Mouse (Mus musculus) limb, embryonic 11.5 days (tissue): Measurements from ENCODE around the gene Adamtsl4. TPM values are rescaled to one million over a fixed set of nuclear protein-coding genes. Genes with fewer than 3 reads are reported as not detected.
A peak's percentile ranks its signal among the peaks of the same experiment; 100 is the strongest.
"Not testable (repeated sequence)": the region's sequence is repeated elsewhere in the genome, so short reads cannot be mapped to it uniquely, and the experiment has no call there.

ENCODE experiments used
- ATAC-seq: fragments of 200-750 bp; cut with Nextera tagmentation; 2 replicates; pipeline ENCODE4 v1.8.0; 2017; ENCODE audit warnings: low read depth; ENCODE audit not compliant: insufficient number of reproducible peaks, low FRiP score, low TSS enrichment
- DNase-seq: peaks from one replicate; pipeline ENCODE4 v3.0.0-alpha.2; 2015; ENCODE audit warnings: low spot score
- H3K27ac ChIP-seq: fragments of 300-500 bp; sonication (generic); replicated peaks from 2 replicates; pipeline ENCODE4 v1.5.1; 2014; ENCODE audit warnings: low read depth, mild to moderate bottlenecking, low read length
- H3K27me3 ChIP-seq: fragments of 300-500 bp; sonication (generic); 2 replicates; pipeline ENCODE4 v1.6.1; 2014; ENCODE audit warnings: mild to moderate bottlenecking, low read length, mixed read lengths; ENCODE audit not compliant: control insufficient read depth, insufficient read depth
- H3K36me3 ChIP-seq: fragments of 300-500 bp; sonication (generic); 2 replicates; pipeline ENCODE4 v1.6.1; 2014; ENCODE audit warnings: mild to moderate bottlenecking, low read length, moderate library complexity, mixed read lengths; ENCODE audit not compliant: control insufficient read depth, insufficient read depth
- H3K4me1 ChIP-seq: fragments of 300-500 bp; sonication (generic); 2 replicates; pipeline ENCODE4 v1.6.1; 2014; ENCODE audit warnings: low read length, mixed read lengths; ENCODE audit not compliant: control insufficient read depth, insufficient read depth
- H3K4me2 ChIP-seq: fragments of 300-500 bp; sonication (generic); 2 replicates; pipeline ENCODE4 v1.6.1; 2014; ENCODE audit warnings: low read depth, mild to moderate bottlenecking, moderate library complexity; ENCODE audit not compliant: severe bottlenecking
- H3K4me3 ChIP-seq: fragments of 300-500 bp; sonication (generic); 2 replicates; pipeline ENCODE4 v1.5.1; 2014; ENCODE audit warnings: low read depth, low read length
- H3K9ac ChIP-seq: fragments of 300-500 bp; sonication (generic); 2 replicates; pipeline ENCODE4 v1.6.1; 2014; ENCODE audit warnings: mild to moderate bottlenecking, low read length
- H3K9me3 ChIP-seq: fragments of 300-500 bp; sonication (generic); 2 replicates; pipeline ENCODE4 v1.6.1; 2016; ENCODE audit warnings: low read length; ENCODE audit not compliant: control insufficient read depth
- WGBS: fragments of 180-500 bp; shearing (Covaris S2); extraction: QIAGEN DNeasy Blood & Tissue Kit; methylation state at CpG from one replicate; pipeline ENCODE4 v1.1.7; 2014; 5-methylcytosine and 5-hydroxymethylcytosine counted together
- polyA plus RNA-seq: library from polyadenylated mRNA; unstranded; fragments of >200 nt; fragmentation: Nextera tagmentation; extraction: Ambion mirVana; gene quantifications from 2 replicates; pipeline ENCODE4 v1.2.1, GENCODE M21; 2014

Gene Adamtsl4
- polyA plus RNA-seq, 1 experiment from 2014 or later = 0.29 TPM

DNA sequence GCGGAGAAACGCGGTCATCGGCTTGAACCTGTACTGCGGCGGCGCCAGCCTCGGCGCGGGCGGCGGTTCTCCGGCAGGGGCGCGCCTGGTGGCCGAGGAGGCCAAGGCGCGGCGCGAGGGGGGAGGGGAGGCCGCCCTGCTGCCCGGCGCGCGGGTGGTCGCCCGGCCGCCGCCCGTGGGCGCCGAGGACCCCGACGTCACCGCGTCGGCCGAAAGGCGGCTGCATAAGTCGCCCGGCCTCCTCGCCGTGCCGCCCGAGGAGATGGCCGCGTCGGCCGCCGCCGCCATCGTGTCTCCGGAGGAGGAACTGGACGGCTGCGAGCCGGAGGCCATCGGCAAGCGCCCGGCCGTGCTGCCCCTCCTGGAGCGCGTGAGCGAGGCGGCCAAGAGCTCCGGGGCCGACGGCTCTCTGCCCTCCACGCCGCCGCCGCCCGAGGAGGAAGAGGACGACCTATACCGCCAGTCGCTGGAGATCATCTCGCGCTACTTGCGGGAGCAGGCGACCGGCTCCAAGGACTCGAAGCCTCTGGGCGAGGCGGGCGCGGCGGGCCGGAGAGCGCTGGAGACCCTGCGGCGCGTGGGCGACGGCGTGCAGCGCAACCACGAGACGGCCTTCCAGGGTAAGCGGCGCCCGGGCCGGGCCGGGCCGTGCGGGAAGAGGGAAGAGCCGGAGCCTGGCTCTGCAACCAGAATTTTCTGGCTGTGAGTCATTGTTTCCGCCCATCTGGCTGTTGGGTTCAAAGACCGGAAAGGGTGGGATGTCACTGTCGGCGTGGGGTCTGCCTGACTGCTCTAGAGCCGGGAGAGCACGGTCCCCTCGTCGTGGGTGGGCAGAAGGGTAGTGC lies 28.6 kb downstream of the Adamtsl4 start:
- DNase-seq (peak; percentile 83), ATAC-seq (peak; percentile 65)
- no peaks in the 10 kb centered on the region for H3K27me3 ChIP-seq
- H3K4me2 ChIP-seq = peak overlapping the region; percentile 93
- WGBS = under 1% methylated on average over 78 of the region's 113 CpGs
- H3K4me1 ChIP-seq = peaks cover 9% of the 10 kb centered on the region
- peak overlapping the region; percentile 98 for H3K9ac ChIP-seq
- H3K27ac ChIP-seq = peak overlapping the region; percentile 97
- H3K36me3 ChIP-seq = peaks cover 2% of the 10 kb centered on the region; the same call in 1 of the 2 replicates
- H3K9me3 ChIP-seq = no peaks in the 10 kb centered on the region
- H3K4me3 ChIP-seq = peak overlapping the region; percentile 100

DNA sequence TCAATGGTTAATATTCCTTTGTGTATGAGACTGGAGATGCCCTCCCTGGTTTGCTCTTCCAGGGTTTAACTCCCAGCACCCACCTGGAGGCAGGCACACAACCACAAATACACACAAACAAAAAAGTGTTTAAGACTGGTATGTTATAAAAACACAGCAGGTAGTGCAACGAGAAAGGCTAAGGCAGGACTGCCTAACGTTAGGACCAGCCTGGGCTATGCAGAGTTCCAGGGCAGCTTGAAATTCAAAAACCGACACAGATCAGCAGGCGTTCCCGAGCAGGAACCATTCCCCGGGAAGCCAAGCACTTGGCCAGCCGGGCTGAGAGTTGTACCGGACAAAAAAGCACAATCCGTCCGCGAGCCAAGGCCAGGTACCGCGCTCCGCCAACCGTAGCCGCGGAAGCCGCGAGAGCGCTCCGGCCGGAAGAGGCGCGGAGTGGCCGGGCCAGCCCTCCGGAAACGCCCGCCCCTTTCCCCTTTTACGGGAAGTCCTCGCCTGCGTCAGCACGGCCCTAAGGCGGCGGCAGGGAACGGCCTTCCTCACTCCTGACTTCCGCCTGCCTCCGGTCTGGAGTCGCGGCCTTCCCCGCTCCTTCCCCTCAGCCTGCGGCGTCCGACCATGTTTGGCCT lies 29.4 kb downstream of the Adamtsl4 start, which contains the start of gene Mcl1:
Gene Mcl1 (plus strand): TSS at position 553 of the 632 bp plus-strand sequence.
- peak within 1 kb of the TSS; percentile 100 for H3K4me3 ChIP-seq
- H3K4me2 ChIP-seq = peak within 1 kb of the TSS; percentile 93
- peaks cover under 1% of the 10 kb centered on the region; the same call in 1 of the 2 replicates for H3K36me3 ChIP-seq
- DNase-seq = peak; percentile 97
- H3K9ac ChIP-seq = peak within 1 kb of the TSS; percentile 98
- peak within 1 kb of the TSS; percentile 97 for H3K27ac ChIP-seq
- H3K27me3 ChIP-seq = no peaks in the 10 kb centered on the region
- WGBS = under 1% methylated on average over 43 of the region's 43 CpGs
- peak; percentile 94 for ATAC-seq
- H3K9me3 ChIP-seq = no peaks in the 10 kb centered on the region
- peaks cover 11% of the 10 kb centered on the region for H3K4me1 ChIP-seq

GRCm38 (mm10) chr3:95657711-95658110 lies 30.0 kb downstream of the Adamtsl4 start:
- peaks cover 14% of the 10 kb centered on the region for H3K4me1 ChIP-seq
- H3K9ac ChIP-seq = no peak overlapping the region
- ATAC-seq = no peak
- H3K27me3 ChIP-seq = no peaks in the 10 kb centered on the region
- no peaks in the 10 kb centered on the region; the same call in 1 of the 2 replicates for H3K36me3 ChIP-seq
- WGBS = 93% methylated on average over 3 of the region's 3 CpGs
- H3K27ac ChIP-seq = no peak overlapping the region
- DNase-seq = no peak
- peak overlapping the region; percentile 100 for H3K4me3 ChIP-seq
- H3K9me3 ChIP-seq = no peaks in the 10 kb centered on the region
- peak overlapping the region; percentile 93 for H3K4me2 ChIP-seq

GRCm38 (mm10) chr3:95657108-95657507 lies 30.6 kb downstream of the Adamtsl4 start:
- 91% methylated on average over 3 of the region's 3 CpGs for WGBS

GRCm38 (mm10) chr3:95655437-95655836 lies 32.3 kb downstream of the Adamtsl4 start:
- WGBS = 88% methylated on average over 5 of the region's 5 CpGs
- no peak for ATAC-seq
- peaks cover 8% of the 10 kb centered on the region for H3K4me1 ChIP-seq
- no peak overlapping the region for H3K9ac ChIP-seq
- no peak overlapping the region for H3K27ac ChIP-seq
- H3K4me2 ChIP-seq = no peak overlapping the region
- H3K4me3 ChIP-seq = no peak overlapping the region
- H3K36me3 ChIP-seq = no peaks in the 10 kb centered on the region
- no peak for DNase-seq
- H3K27me3 ChIP-seq = no peaks in the 10 kb centered on the region
- H3K9me3 ChIP-seq = no peaks in the 10 kb centered on the region

More at GRCm38 (mm10) chr3:95657108-95657507, 30.6 kb downstream of the Adamtsl4 start:
- no peaks in the 10 kb centered on the region; the same call in 1 of the 2 replicates for H3K36me3 ChIP-seq
- ATAC-seq = no peak
- H3K9ac ChIP-seq = no peak overlapping the region
- H3K27ac ChIP-seq = no peak overlapping the region
- no peaks in the 10 kb centered on the region for H3K9me3 ChIP-seq
- 0 out of 2 replicates have a peak overlapping the region, but pooled peaks have one; percentile 1 for H3K4me3 ChIP-seq
- no peak overlapping the region for H3K4me2 ChIP-seq
- no peaks in the 10 kb centered on the region for H3K27me3 ChIP-seq
- H3K4me1 ChIP-seq = peaks cover 14% of the 10 kb centered on the region
- no peak for DNase-seq

DNA sequence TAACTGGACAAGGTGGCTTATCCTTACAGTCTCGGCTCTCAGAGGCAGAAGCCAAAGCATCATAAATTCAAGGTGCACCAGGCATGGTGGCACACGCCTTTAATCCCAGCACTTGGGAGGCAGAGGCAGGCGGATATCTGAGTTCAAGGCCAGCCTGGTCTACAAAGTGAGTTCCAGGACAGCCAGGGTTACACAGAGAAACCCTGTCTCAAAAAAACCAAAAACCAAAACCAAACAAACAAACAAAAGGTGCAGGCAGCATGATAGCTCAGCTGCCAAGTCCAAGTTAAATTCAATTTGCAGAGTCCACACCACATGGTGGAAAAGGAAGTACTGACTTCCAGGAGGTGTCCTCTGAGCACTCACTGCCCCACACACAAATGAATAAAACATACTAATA lies 33.3 kb downstream of the Adamtsl4 start:
- not testable (repeated sequence) for H3K9ac ChIP-seq, H3K27ac ChIP-seq, H3K36me3 ChIP-seq, DNase-seq, H3K9me3 ChIP-seq, H3K4me3 ChIP-seq, ATAC-seq, H3K4me1 ChIP-seq, H3K4me2 ChIP-seq, H3K27me3 ChIP-seq
- WGBS = 90% methylated on average over 3 of the region's 3 CpGs

DNA sequence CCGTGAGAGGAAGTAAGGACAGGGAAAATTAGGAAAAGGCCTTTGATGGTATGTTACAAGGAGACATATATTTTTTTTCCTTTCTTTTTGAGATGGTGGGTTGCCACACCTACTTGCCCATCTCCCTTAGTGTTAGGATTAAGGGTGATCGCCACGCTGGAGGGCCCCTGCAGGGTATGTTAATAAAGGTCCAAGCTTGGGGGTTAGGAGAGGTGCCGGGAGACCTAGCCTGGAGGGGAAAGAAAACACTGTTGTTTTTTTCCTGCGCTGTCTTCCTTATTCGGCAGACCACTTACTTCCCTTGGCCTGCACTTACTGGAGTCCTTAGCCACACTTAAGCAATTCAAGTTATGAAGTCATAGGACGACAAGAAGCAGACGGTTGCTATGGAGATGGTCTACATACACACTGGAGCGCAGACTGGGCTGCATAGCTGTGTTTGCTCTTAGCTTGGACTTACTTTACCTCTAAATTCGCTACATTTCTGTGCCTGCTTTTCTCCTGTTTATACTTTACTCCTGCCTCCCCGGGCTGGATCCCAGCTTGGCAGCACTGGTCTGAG lies 34.2 kb downstream of the Adamtsl4 start:
- ATAC-seq = no peak
- Histone ChIP-seq H3K9me3 (no peaks in the 10 kb centered on the region), H3K4me2 (no peak overlapping the region), H3K4me3 (no peak overlapping the region), H3K9ac (peak overlapping the region; percentile 22; the same call in 1 of the 2 replicates), H3K4me1 (0 out of 2 replicates have a peak, but pooled peaks cover 5% of the 10 kb centered on the region), H3K27me3 (no peaks in the 10 kb centered on the region), H3K27ac (no peak overlapping the region), H3K36me3 (no peaks in the 10 kb centered on the region)
- no peak for DNase-seq
- 28% methylated on average over 11 of the region's 11 CpGs for WGBS

DNA sequence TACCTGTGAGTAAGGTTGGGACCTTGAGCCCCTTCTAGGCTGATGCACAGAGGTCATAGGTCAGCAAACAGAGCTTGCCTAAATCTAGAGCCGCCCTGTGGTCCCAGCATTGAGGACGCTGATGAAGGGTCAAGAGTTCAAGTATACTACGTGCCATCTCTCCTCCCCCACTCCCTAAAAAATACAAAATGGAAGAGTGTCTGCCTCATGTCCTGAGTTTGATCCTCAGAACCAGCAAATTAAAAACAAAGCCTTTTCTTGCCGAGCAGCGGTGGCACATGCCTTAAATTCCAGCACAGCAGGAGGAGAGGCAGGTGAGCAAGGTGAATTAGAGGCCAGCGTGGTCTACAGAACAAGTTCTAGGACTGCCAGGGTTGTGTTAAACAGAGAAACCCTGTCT lies 34.8 kb downstream of the Adamtsl4 start:
- no peak for DNase-seq
- 19% methylated on average over 6 of the region's 6 CpGs for WGBS
- H3K4me2 ChIP-seq = no peak overlapping the region
- no peaks in the 10 kb centered on the region for H3K9me3 ChIP-seq
- H3K9ac ChIP-seq = no peak overlapping the region
- H3K4me1 ChIP-seq = 0 out of 2 replicates have a peak, but pooled peaks cover 5% of the 10 kb centered on the region
- no peaks in the 10 kb centered on the region for H3K36me3 ChIP-seq
- no peaks in the 10 kb centered on the region for H3K27me3 ChIP-seq
- H3K4me3 ChIP-seq = no peak overlapping the region
- no peak overlapping the region for H3K27ac ChIP-seq
- ATAC-seq = no peak
